Mouse (Mus musculus) left cerebral cortex, postnatal 14 days (tissue): ENCODE data around the gene Smyd3. TPM values are rescaled to one million over a fixed set of nuclear protein-coding genes. Genes with fewer than 3 reads are reported as not detected.

ENCODE experiments used
- total RNA-seq, 2 experiments: library from RNA; stranded (reverse); gene quantifications; 2 replicates each; pipeline ENCODE4 v1.2.3; 2021

Smyd3 gene
- total RNA-seq, 2 experiments from 2014 or later: 19.1 to 20.6 TPM

Other genes with a start within 250 kb of the Smyd3 start
- 10 to 100 TPM; 22.3 to 27.0 TPM for gene Tfb2m, start 28.2 kb upstream of the Smyd3 start, total RNA-seq
- 10 to 100 TPM; 33.8 to 34.1 TPM for gene Cnst, start 28.3 kb upstream of the Smyd3 start, total RNA-seq
- gene Sccpdh, start 150.2 kb upstream of the Smyd3 start, total RNA-seq: 10 to 100 TPM; 58.6 to 61.2 TPM
- gene Kif28, start 227.2 kb upstream of the Smyd3 start, total RNA-seq: under 1 TPM; 0.13 TPM